7 mouse cellular contexts compared by ENCODE assay signal in genomic region chr3:146107116-146107849, GRCm38 (mm10). TPM values are rescaled to one million over a fixed set of nuclear protein-coding genes. Genes with fewer than 3 reads are reported as not detected.
DNase-seq lines count a peak whose midpoint lies in the region; ATAC-seq lines count a peak whose summit lies in the region.

No protein-coding gene starts in this region.

- peaks cover 7% of the 10 kb centered on the region; the same call in 1 of the 2 replicates for H3K27me3 ChIP-seq in lung, embryonic 15.5 days
- no peaks in the 10 kb centered on the region for H3K27me3 ChIP-seq in embryonic facial prominence, embryonic 11.5 days (ENCODE audit: control insufficient read depth, insufficient read depth, low read length)
- H3K27me3 ChIP-seq in midbrain, embryonic 11.5 days (ENCODE audit: control insufficient read depth, insufficient read depth, low read length): 0 out of 2 replicates have a peak, but pooled peaks cover 3% of the 10 kb centered on the region

- H3K9me3 ChIP-seq in lung, embryonic 15.5 days: no peaks in the 10 kb centered on the region
- no peaks in the 10 kb centered on the region for H3K9me3 ChIP-seq in embryonic facial prominence, embryonic 11.5 days (replicated peaks; ENCODE audit: control insufficient read depth, low read length)
- no peaks in the 10 kb centered on the region for H3K9me3 ChIP-seq in midbrain, embryonic 11.5 days (ENCODE audit: control insufficient read depth, low read length)

- no peak overlapping the region for H3K27ac ChIP-seq in lung, embryonic 15.5 days
- H3K27ac ChIP-seq in embryonic facial prominence, embryonic 11.5 days (replicated peaks; ENCODE audit: low read depth, low read length): no peak overlapping the region
- no peak overlapping the region for H3K27ac ChIP-seq in midbrain, embryonic 11.5 days (ENCODE audit: low read depth, low read length)

- H3K9ac ChIP-seq in lung, embryonic 15.5 days: peak overlapping the region; percentile 3
- peak overlapping the region; percentile 5 for H3K9ac ChIP-seq in embryonic facial prominence, embryonic 11.5 days (replicated peaks; ENCODE audit: low read length)
- peak overlapping the region; percentile 16; the same call in 1 of the 2 replicates for H3K9ac ChIP-seq in midbrain, embryonic 11.5 days (ENCODE audit: low read length)

- peak overlapping the region; percentile 47 for H3K4me3 ChIP-seq in lung, embryonic 15.5 days
- H3K4me3 ChIP-seq in embryonic facial prominence, embryonic 11.5 days (ENCODE audit: low read depth, low read length): peak overlapping the region; percentile 43
- H3K4me3 ChIP-seq in midbrain, embryonic 11.5 days (ENCODE audit: low read depth, low read length): peak overlapping the region; percentile 41

- H3K4me1 ChIP-seq in lung, embryonic 15.5 days: 0 out of 2 replicates have a peak, but pooled peaks cover 6% of the 10 kb centered on the region
- H3K4me1 ChIP-seq in embryonic facial prominence, embryonic 11.5 days (ENCODE audit: control insufficient read depth, insufficient read depth, low read length): no peaks in the 10 kb centered on the region
- no peaks in the 10 kb centered on the region for H3K4me1 ChIP-seq in midbrain, embryonic 11.5 days (ENCODE audit: control insufficient read depth, insufficient read depth, low read length)

- H3K36me3 ChIP-seq in lung, embryonic 15.5 days: no peaks in the 10 kb centered on the region
- no peaks in the 10 kb centered on the region for H3K36me3 ChIP-seq in embryonic facial prominence, embryonic 11.5 days (replicated peaks; ENCODE audit: control insufficient read depth, insufficient read depth, low read depth, low read length)
- H3K36me3 ChIP-seq in midbrain, embryonic 11.5 days (ENCODE audit: control insufficient read depth, insufficient read depth, low read length): no peaks in the 10 kb centered on the region

- 3% methylated on average over 18 of the region's 18 CpGs for WGBS in lung, embryonic 15.5 days
- 7% methylated on average over 18 of the region's 18 CpGs for WGBS in embryonic facial prominence, embryonic 11.5 days
- 6% methylated on average over 18 of the region's 18 CpGs for whole genome bisulfite sequencing in midbrain, embryonic 11.5 days

- ATAC-seq in lung, embryonic 15.5 days (ENCODE audit: borderline replicate concordance, extremely low read depth, low FRiP score, low TSS enrichment): peak; percentile 31; the same call in 1 of the 2 replicates
- ATAC-seq in activated CD4-positive, CD25-positive, alpha-beta regulatory T cell, adult 4 months: peak; percentile 13
- peak; percentile 44; the same call in 1 of the 2 replicates for ATAC-seq in embryonic facial prominence, embryonic 11.5 days (replicated peaks; ENCODE audit: insufficient number of reproducible peaks, low FRiP score, low TSS enrichment, low read depth)
- ATAC-seq in inflammation-experienced regulatory T-cells, adult 6 months: peak; percentile 41
- peak; percentile 71 for ATAC-seq in midbrain, embryonic 11.5 days (ENCODE audit: low FRiP score)

- no peak for DNase-seq in lung, postnatal 4 days
- peak; percentile 59 for DNase-seq in embryonic facial prominence, embryonic 11.5 days (ENCODE audit: low spot score)
- DNase-seq in midbrain, embryonic 11.5 days (ENCODE audit: low spot score, missing footprints): peak; percentile 93
- DNase-seq in spleen, postnatal 14 days (ENCODE audit: low spot score in 2 of 2): no peak

- peak overlapping the region; percentile 85 for H3K4me2 ChIP-seq in lung, embryonic 15.5 days
- peak overlapping the region; percentile 76 for H3K4me2 ChIP-seq in embryonic facial prominence, embryonic 11.5 days (ENCODE audit: low read depth, low read length)
- H3K4me2 ChIP-seq in midbrain, embryonic 11.5 days: peak overlapping the region; percentile 77

RNA-seq across cellular contexts. Expression of gene Wdr63, which starts 0.6 kb away (rescaled TPM):
- 1.8 and 2.2 TPM in 2 replicates for polyA plus RNA-seq in lung, embryonic 15.5 days (2015; fragmentation: Nextera tagmentation; extraction: Ambion mirVana)
- polyA plus RNA-seq in activated CD4-positive, CD25-positive, alpha-beta regulatory T cell, adult 4 months (2017; shearing (Covaris generic)): not detected
- 0.50 TPM in 1 of 2 replicates, not detected in the other for polyA plus RNA-seq in embryonic facial prominence, embryonic 11.5 days (2014; fragmentation: Nextera tagmentation; extraction: Ambion mirVana)
- polyA plus RNA-seq in inflammation-experienced regulatory T-cells, adult 6 months (2017; shearing (Covaris generic)): under 1 TPM in 1 of 3 experiments, not detected in 2; 0.44 TPM
- polyA plus RNA-seq in midbrain, embryonic 11.5 days (2014; fragmentation: Nextera tagmentation; extraction: Ambion mirVana): not detected in 2 replicates

RNA-seq across cellular contexts. Expression of gene Mcoln3, which starts 10.0 kb away (rescaled TPM):
- 0.70 and 1.1 TPM in 2 replicates for polyA plus RNA-seq in lung, embryonic 15.5 days (2015; fragmentation: Nextera tagmentation; extraction: Ambion mirVana)
- 1 to 10 TPM; 3.4 to 5.1 TPM for polyA plus RNA-seq in activated CD4-positive, CD25-positive, alpha-beta regulatory T cell, adult 4 months (2017; shearing (Covaris generic))
- 8.6 and 9.2 TPM in 2 replicates for polyA plus RNA-seq in embryonic facial prominence, embryonic 11.5 days (2014; fragmentation: Nextera tagmentation; extraction: Ambion mirVana)
- 1 to 10 TPM; 2.2 to 6.8 (median 4.7) TPM for polyA plus RNA-seq in inflammation-experienced regulatory T-cells, adult 6 months (2017; shearing (Covaris generic))
- 3.6 and 5.1 TPM in 2 replicates for polyA plus RNA-seq in midbrain, embryonic 11.5 days (2014; fragmentation: Nextera tagmentation; extraction: Ambion mirVana)

RNA-seq across cellular contexts. Expression of gene Mcoln2, which starts 42.4 kb away (rescaled TPM):
- polyA plus RNA-seq in lung, embryonic 15.5 days (2015; fragmentation: Nextera tagmentation; extraction: Ambion mirVana): 0.91 and 2.3 TPM in 2 replicates
- 10 to 100 TPM in 1 of 2 experiments, 1 to 10 TPM in 1; 5.6 to 11.7 TPM for polyA plus RNA-seq in activated CD4-positive, CD25-positive, alpha-beta regulatory T cell, adult 4 months (2017; shearing (Covaris generic))
- polyA plus RNA-seq in embryonic facial prominence, embryonic 11.5 days (2014; fragmentation: Nextera tagmentation; extraction: Ambion mirVana): 0.29 and 0.54 TPM in 2 replicates
- polyA plus RNA-seq in inflammation-experienced regulatory T-cells, adult 6 months (2017; shearing (Covaris generic)): 1 to 10 TPM; 3.9 to 8.4 (median 7.9) TPM
- 0.37 and 0.46 TPM in 2 replicates for polyA plus RNA-seq in midbrain, embryonic 11.5 days (2014; fragmentation: Nextera tagmentation; extraction: Ambion mirVana)

Comparison
In these comparisons a context has a peak if more than half of its experiments do, and no peak if none do; other contexts are left out.
1. ATAC-seq: peak in every context shown above with its lines; median percentile 71 in midbrain, embryonic 11.5 days; 44 in embryonic facial prominence, embryonic 11.5 days; 41 in inflammation-experienced regulatory T-cells, adult 6 months; 31 in lung, embryonic 15.5 days; 13 in activated CD4-positive, CD25-positive, alpha-beta regulatory T cell, adult 4 months.
2. DNase-seq: peak in embryonic facial prominence, embryonic 11.5 days (single experiment) and midbrain, embryonic 11.5 days (single experiment); none in lung, postnatal 4 days (0 of 2) and spleen, postnatal 14 days (0 of 2).
3. Peak in every context shown above with its lines, with median percentiles within 50 percentile points of each other: H3K4me2 ChIP-seq, H3K4me3 ChIP-seq and H3K9ac ChIP-seq.